Mouse (Mus musculus) embryo, embryonic 11 days (tissue): Measurements from ENCODE around the gene AI413582.

Experiments used
- DNase-seq: peaks from one replicate; pipeline ENCODE4 v3.0.0-alpha.2; 2015

Gene AI413582

DNA sequence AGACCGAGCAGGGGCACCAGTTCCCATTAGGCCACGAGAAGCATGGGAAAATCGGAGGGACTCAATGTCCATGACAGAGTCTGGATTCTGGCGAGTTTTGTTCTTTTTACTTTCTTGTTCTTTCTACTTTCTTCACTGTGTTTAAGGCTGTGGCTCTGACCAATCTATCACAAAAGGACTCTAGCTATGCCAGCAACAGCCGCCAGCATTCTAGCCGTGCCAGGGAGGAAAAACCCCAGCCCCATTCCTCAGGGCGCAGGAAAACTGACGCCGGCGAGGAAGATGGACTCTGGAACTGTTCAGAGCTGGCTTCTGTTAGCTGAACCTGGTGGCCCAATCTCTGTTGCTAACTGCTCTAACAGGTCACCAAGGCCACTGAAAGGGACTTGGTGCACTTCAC lies 12.9 kb upstream of the AI413582 start:
- DNase-seq = no peak

DNA sequence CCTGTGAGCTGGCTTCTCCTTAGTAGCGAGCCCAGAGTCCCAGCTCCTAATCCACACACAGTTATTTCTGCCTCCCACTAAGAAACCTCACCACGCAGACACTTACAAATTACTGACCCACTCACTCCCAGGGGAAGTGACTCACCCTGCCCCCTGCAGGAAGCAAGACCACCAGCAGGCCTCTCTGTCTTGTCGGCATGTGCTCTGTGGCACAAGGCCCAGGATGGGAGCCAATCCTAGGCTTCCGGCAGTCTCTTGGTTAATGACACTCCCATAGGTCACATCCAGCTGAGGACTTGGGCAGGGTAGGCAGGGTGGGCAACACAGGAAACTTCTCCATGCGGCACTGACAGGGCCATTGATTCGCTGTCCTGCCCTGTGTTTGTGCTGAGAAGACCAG lies 11.9 kb upstream of the AI413582 start:
- DNase-seq = peak; percentile 39

- no peak for DNase-seq
Measured at GRCm38 (mm10) chr17:27576056-27576455, 10.5 kb upstream of the AI413582 start.

GRCm38 (mm10) chr17:27575116-27575776 lies 9.7 kb upstream of the AI413582 start:
- no peak for DNase-seq

DNA sequence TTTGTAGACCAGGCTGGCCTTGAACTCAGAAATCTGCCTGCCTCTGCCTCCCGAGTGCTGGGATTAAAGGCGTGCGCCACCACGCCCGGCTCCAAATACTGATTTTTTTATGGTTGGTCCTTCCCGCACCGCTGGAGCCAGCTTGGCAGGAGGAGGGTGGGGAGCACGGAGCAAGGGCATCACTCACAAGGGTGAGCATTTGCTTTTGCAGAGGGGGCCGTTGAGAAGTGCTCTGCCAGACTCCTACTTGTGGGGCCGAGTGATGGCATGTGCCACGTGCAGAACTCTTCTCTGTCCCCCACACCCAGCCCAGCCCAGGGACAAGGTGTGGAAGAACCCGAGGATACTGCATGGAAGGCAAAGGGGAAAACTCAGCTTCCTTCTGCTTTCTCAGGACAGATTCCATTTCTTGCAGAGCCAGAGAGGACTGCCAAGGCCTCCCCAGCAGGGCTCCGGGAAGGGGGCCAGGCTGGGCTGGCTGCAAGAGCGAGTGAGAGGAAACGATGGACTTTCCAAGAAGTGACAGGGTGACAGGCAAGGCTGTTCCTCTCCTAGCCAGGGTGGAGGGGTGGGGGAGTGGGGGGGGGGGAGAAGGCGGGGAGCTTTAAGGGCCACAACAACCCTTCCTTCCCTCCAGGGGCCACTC lies 9.0 kb upstream of the AI413582 start:
- no peak for DNase-seq

DNA sequence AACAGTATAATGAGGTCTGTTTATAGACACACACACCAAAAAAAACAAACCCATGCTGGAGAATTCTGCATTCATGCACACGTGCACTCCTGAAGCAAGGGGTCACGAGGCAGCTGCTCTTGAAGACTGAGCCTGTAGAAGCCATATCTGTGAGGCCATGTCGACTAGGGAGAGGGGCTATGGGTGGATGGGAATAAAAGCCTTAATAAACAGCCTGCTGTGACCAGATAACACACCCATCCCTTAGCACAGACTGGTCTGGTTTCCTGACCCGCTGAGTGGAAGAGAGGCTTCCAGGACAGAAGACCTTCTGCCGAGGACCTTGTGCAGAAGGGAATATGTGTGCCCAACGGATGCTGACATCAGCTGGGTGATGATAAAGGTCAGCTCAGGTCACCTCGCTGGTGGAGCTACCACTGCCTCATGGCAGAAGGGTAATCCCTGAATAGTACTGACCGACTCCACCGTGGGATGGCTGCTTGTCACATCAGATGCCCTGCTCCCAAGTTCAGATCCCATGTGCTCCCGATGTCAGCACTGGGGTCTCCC lies 8.3 kb upstream of the AI413582 start:
- DNase-seq = no peak

DNA sequence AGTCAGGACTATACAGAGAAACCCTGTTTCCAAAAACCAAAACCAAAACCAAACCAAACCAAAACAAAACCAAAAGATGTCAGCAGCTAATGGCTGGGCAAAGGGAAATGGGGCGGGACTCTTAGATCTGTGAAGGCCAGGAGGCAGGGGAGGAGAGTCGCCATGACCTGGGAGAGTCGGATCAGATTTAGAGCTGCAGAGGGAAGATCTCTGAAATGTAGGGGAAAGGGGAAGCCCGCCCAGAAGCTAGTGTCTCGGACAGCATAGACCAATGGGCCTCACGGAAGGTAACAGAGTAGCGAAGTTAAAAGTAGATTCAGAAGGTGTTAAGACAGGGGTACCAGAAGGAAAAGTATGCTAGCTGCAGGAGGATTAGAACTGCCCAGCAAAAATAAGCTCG lies 5.8 kb upstream of the AI413582 start:
- DNase-seq = no peak

DNA sequence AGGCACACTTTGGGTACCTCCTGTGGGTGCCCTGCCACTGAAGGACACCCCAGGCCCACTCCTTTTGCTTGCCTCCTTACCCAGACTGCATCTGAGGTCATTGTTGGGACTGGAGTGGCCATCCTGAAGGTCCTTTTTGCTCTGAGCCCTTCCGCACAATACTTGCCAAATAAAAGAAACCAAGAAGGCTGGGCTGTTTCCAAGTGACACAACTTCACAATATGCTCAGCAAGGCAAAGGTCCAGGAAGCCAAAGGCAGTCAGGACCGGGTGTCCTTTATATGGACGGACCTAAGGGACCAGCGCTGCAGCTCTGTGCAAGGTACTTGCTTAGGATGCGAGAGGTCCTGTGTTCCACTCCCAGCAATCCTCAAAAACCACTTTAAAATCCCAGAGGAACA lies 2.7 kb upstream of the AI413582 start:
- no peak for DNase-seq

- DNase-seq = no peak
Measured at GRCm38 (mm10) chr17:27565942-27566267, 349 bp upstream of the AI413582 start.

DNA sequence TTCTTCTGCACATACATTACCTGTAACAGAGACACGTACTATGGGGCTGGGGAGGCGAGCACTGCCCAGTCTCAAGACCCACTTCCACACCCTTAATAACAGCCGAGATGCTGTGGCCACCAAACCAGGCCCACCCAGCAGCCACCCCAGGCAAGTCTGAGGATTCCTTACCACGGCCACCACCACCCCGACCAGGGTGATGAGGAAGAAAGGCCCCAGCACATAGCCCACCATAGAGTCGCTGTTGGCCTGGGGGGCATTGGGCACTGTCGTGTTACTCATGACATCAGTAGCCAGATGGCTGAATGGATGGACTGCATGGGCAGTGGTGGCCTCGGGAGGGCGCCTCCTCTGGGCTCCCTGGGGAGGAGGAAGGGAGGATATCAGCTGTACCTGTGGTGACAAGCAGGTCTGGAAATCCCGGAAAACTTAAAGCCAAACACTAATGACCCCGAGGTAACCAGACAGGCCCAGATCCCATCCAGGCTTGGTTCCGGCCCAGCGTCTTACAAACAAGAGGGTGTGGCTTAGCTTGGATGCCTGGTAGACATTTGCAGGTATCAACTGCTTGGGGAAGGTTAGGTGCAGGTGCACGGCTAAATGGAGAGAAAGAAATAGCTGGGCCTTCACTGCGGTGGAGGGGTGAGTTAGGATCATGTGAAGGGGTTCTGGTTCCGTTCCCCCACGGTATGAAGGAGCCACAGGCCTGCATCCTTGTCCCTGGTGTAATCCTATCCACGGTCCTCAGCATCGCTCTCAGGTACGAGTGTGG lies 979 bp downstream of the AI413582 start:
- DNase-seq = peak; percentile 52

- no peak for DNase-seq
Measured at GRCm38 (mm10) chr17:27563771-27564244, 1.7 kb downstream of the AI413582 start.

- DNase-seq = no peak
Measured at GRCm38 (mm10) chr17:27561809-27562526, 3.6 kb downstream of the AI413582 start.

DNA sequence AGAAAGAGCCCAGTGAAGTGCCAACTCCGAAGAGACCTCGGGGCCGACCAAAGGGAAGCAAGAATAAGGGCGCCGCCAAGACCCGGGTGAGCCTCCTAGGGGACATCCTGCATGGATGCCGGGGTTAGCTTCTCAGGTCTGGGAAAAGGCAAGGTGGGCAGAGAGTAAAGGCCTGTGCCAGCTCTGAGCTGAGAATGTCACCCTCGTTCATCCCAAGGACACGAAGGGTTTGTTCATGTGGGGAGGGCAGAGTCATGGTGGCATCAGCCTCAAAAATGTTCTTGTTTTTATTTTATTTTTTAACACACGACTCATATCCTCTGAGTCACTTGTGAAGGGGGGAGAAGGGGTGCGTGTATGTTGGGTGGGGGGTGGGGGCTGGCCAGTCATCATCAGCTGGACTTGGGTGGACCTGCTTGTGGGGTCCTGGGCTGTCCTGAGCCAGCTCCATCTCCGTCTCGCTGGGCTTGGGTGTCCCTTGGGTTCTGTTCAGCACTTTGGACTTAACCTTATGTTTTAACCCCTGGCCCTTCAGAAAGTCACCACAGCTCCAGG lies 4.6 kb downstream of the AI413582 start:
- DNase-seq = no peak

GRCm38 (mm10) chr17:27559596-27559995 lies 6.0 kb downstream of the AI413582 start:
- no peak for DNase-seq

- no peak for DNase-seq
Measured at GRCm38 (mm10) chr17:27558845-27559244, 6.7 kb downstream of the AI413582 start.

- DNase-seq = peak; percentile 32
Measured at GRCm38 (mm10) chr17:27557927-27558661, 7.5 kb downstream of the AI413582 start.

- peak; percentile 88 for DNase-seq
Measured at GRCm38 (mm10) chr17:27557181-27557926, 8.2 kb downstream of the AI413582 start.

- DNase-seq = peak; percentile 97
Measured at GRCm38 (mm10) chr17:27556315-27557011, 9.1 kb downstream of the AI413582 start, which contains the start of gene Hmga1. Hmga1 (plus strand) TSS chr17:27556497.

GRCm38 (mm10) chr17:27555512-27556172 lies 9.9 kb downstream of the AI413582 start:
- peak; percentile 96 for DNase-seq

DNA sequence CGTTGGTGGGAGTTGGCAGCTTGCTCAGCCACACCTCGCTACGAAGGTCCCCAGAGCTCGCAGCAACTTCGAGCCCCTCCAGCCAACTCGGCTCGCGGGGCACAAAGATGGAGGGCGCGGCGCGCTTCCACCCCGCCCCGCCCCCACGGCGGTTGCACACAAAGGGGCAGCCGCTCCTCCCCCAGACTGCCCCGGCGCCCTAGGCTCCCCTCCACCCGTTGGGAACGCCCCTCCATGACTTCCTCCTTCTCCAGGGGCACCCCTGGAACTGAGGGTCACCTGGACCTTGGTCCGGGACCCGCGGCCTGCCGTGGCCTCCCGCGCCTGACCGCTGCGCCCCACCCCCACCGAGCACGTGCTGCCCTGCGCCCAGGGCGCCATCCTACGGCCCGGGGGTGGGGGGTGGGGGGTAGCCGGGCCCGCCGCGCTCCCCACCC lies 10.5 kb downstream of the AI413582 start:
- peak; percentile 93 for DNase-seq
